Mouse (Mus musculus): Measurements from ENCODE around the gene Plekha7.

Plekha7 gene

GRCm38 (mm10) chr7:116288996-116289395 is 19.2 kb downstream of the Plekha7 start:
- DNase-seq (ENCODE audit: low read depth): no peak

- no peak for DNase-seq (ENCODE audit: low read depth)
These were observed 20.2 kb downstream of the Plekha7 start for GRCm38 (mm10) chr7:116287959-116288358.

- DNase-seq (ENCODE audit: low read depth): no peak
These were observed 21.4 kb downstream of the Plekha7 start for GRCm38 (mm10) chr7:116286611-116287355.

- no peak for DNase-seq (ENCODE audit: low read depth)
These were observed 22.0 kb downstream of the Plekha7 start for GRCm38 (mm10) chr7:116286173-116286572.

- no peak for DNase-seq (ENCODE audit: low read depth)
These were observed 23.0 kb downstream of the Plekha7 start for GRCm38 (mm10) chr7:116285216-116285615.

GRCm38 (mm10) chr7:116282755-116283154 is 25.4 kb downstream of the Plekha7 start:
- DNase-seq (ENCODE audit: low read depth): no peak

- DNase-seq (ENCODE audit: low read depth): no peak
These were observed 28.1 kb downstream of the Plekha7 start for GRCm38 (mm10) chr7:116280126-116280525.

- DNase-seq (ENCODE audit: low read depth): no peak
These were observed 29.9 kb downstream of the Plekha7 start for GRCm38 (mm10) chr7:116278280-116278679.

- DNase-seq (ENCODE audit: low read depth): no peak
These were observed 31.9 kb downstream of the Plekha7 start for GRCm38 (mm10) chr7:116276315-116276714.

- DNase-seq (ENCODE audit: low read depth): no peak
These were observed 35.1 kb downstream of the Plekha7 start for GRCm38 (mm10) chr7:116273111-116273510.

GRCm38 (mm10) chr7:116269501-116269995 is 38.6 kb downstream of the Plekha7 start:
- no peak for DNase-seq (ENCODE audit: low read depth)

GRCm38 (mm10) chr7:116268113-116268926 is 39.9 kb downstream of the Plekha7 start:
- DNase-seq (ENCODE audit: low read depth): no peak

GRCm38 (mm10) chr7:116263281-116263680 is 44.9 kb downstream of the Plekha7 start:
- DNase-seq (ENCODE audit: low read depth): no peak

GRCm38 (mm10) chr7:116262508-116262907 is 45.7 kb downstream of the Plekha7 start:
- DNase-seq (ENCODE audit: low read depth): no peak

GRCm38 (mm10) chr7:116262101-116262500 is 46.1 kb downstream of the Plekha7 start:
- no peak for DNase-seq (ENCODE audit: low read depth)

GRCm38 (mm10) chr7:116260826-116261615 is 47.2 kb downstream of the Plekha7 start:
- DNase-seq (ENCODE audit: low read depth): no peak

GRCm38 (mm10) chr7:116258464-116259185 is 49.6 kb downstream of the Plekha7 start:
- no peak for DNase-seq (ENCODE audit: low read depth)

GRCm38 (mm10) chr7:116257953-116258352 is 50.2 kb downstream of the Plekha7 start:
- no peak for DNase-seq (ENCODE audit: low read depth)

- DNase-seq (ENCODE audit: low read depth): no peak
These were observed 52.5 kb downstream of the Plekha7 start for GRCm38 (mm10) chr7:116255664-116256063.

- DNase-seq (ENCODE audit: low read depth): no peak
These were observed 53.5 kb downstream of the Plekha7 start for GRCm38 (mm10) chr7:116254660-116255059.

- no peak for DNase-seq (ENCODE audit: low read depth)
These were observed 55.7 kb downstream of the Plekha7 start for GRCm38 (mm10) chr7:116252470-116252869.

GRCm38 (mm10) chr7:116251516-116251915 is 56.7 kb downstream of the Plekha7 start:
- no peak for DNase-seq (ENCODE audit: low read depth)

All from c-Kit-positive CD71-negative TER-119-negative erythroid progenitor cells, embryonic 14.5 days (primary cell).